In the genomic region with DNA sequence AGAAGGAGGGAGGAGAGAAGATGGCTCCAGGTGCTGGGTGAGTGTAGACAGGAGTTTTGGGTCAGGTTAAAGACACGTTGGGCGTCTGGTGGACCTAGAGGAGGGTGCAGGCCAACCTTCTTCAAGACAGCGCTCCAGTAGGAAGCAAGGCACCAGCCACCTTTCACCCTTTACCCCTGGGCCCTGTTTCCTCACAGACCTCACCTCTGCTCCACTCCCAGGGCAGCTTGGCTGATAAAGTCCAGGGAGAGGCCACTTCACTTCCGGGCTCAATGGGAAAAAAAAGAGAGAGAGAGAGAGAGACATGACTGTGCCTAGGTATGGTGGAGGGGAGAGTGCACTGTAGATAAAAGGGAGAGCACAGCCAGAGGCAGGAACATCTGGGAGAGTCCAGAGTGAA, we compare ENCODE assay signal across 30 mouse cellular contexts. TPM values are rescaled to one million over a fixed set of nuclear protein-coding genes. Genes with fewer than 3 reads are reported as not detected.
DNase-seq lines count a peak whose midpoint lies in the region; ATAC-seq and TF ChIP-seq lines count a peak whose summit lies in the region.
"Had no signal": no experiment of that assay in that cellular context is flagged by ENCODE, and none has a peak within 500 bp of the region (broad histone marks: within the 10 kb centered on the region; RNA-seq: fewer than 3 reads in every experiment).

No protein-coding gene starts in this region.

- whole genome bisulfite sequencing in heart, embryonic 10.5 days: 42% methylated on average over 4 of the region's 4 CpGs
- WGBS in liver, embryonic 13.5 days (ENCODE audit: insufficient replicate concordance): 52% methylated on average over 4 of the region's 4 CpGs
- WGBS in kidney, embryonic 14.5 days: 81% methylated on average over 4 of the region's 4 CpGs

- H3K9me3 ChIP-seq in heart, embryonic 10.5 days: no peaks in the 10 kb centered on the region
- no peaks in the 10 kb centered on the region for H3K9me3 ChIP-seq in E14TG2a.4 (ENCODE audit: low read length)
- no peaks in the 10 kb centered on the region for H3K9me3 ChIP-seq in liver, embryonic 13.5 days (replicated peaks)
- H3K9me3 ChIP-seq in kidney, embryonic 14.5 days (ENCODE audit: control insufficient read depth, low read length): no peaks in the 10 kb centered on the region
- H3K9me3 ChIP-seq: limb, embryonic 10.5 days; liver, embryonic 15.5 days; midbrain, embryonic 13.5 days; neural tube, embryonic 13.5 days had no signal

- DNase-seq in heart, embryonic 10.5 days (ENCODE audit: low spot score): peak; percentile 65
- no peak for DNase-seq in heart, adult 18-20 months
- DNase-seq in ZHBTc4 (ENCODE audit: low read depth, low spot score): peak; percentile 32
- DNase-seq in liver, embryonic 13.5 days: no peak
- no peak for DNase-seq in left cerebral cortex, adult 9 months (ENCODE audit: low spot score in 2 of 2)
- DNase-seq: adrenal gland, postnatal 36 days; cerebellum, adult 18-20 months; cerebellum, postnatal 25 days; embryo, embryonic 11 days; heart, adult 2 months; kidney, postnatal 25 days; spleen, adult 18-20 months; thymus, postnatal 14 days had no signal

- no peaks in the 10 kb centered on the region for H3K27me3 ChIP-seq in heart, embryonic 10.5 days (ENCODE audit: insufficient read depth, poor library complexity, severe bottlenecking)
- no peaks in the 10 kb centered on the region for H3K27me3 ChIP-seq in E14TG2a.4 (ENCODE audit: insufficient read depth, low read length)
- H3K27me3 ChIP-seq in liver, embryonic 13.5 days: no peaks in the 10 kb centered on the region
- H3K27me3 ChIP-seq in kidney, embryonic 14.5 days (ENCODE audit: control insufficient read depth, insufficient read depth, low read length): no peaks in the 10 kb centered on the region
- H3K27me3 ChIP-seq: CH12.LX; liver, embryonic 15.5 days; midbrain, embryonic 13.5 days; neural tube, embryonic 13.5 days had no signal

- peaks cover 29% of the 10 kb centered on the region for H3K4me1 ChIP-seq in heart, embryonic 10.5 days
- peaks cover 79% of the 10 kb centered on the region for H3K4me1 ChIP-seq in E14TG2a.4 (replicated peaks; ENCODE audit: low read depth, low read length)
- H3K4me1 ChIP-seq in liver, embryonic 13.5 days (replicated peaks): 0 out of 2 replicates have a peak, but pooled peaks cover 3% of the 10 kb centered on the region
- H3K4me1 ChIP-seq in kidney, embryonic 14.5 days (ENCODE audit: control insufficient read depth, insufficient read depth, low read length): no peaks in the 10 kb centered on the region
- H3K4me1 ChIP-seq: liver, embryonic 15.5 days; midbrain, embryonic 13.5 days; neural tube, embryonic 13.5 days had no signal

- H3K27ac ChIP-seq in heart, embryonic 10.5 days: peak overlapping the region; percentile 56; the same call in 1 of the 2 replicates
- no peak overlapping the region for H3K27ac ChIP-seq in liver, embryonic 13.5 days
- no peak overlapping the region for H3K27ac ChIP-seq in kidney, embryonic 14.5 days (ENCODE audit: low read depth, low read length)
- H3K27ac ChIP-seq: forebrain, embryonic 10.5 days; heart, adult 2 months; hindbrain, embryonic 14.5 days; limb, embryonic 10.5 days; liver, embryonic 15.5 days; midbrain, embryonic 13.5 days; neural tube, embryonic 13.5 days had no signal

- no peak for TF ChIP-seq CTCF in E14TG2a.4 (conservative IDR thresholded peaks at IDR 0.05; ENCODE audit: low read length)

- H3K4me3 ChIP-seq in heart, embryonic 10.5 days: no peak overlapping the region
- peak overlapping the region; percentile 23; the same call in 1 of the 2 replicates for H3K4me3 ChIP-seq in E14TG2a.4 (replicated peaks; ENCODE audit: low read length)
- no peak overlapping the region for H3K4me3 ChIP-seq in liver, embryonic 13.5 days (replicated peaks)
- no peak overlapping the region for H3K4me3 ChIP-seq in kidney, embryonic 14.5 days (ENCODE audit: low read length)
- H3K4me3 ChIP-seq: forebrain, embryonic 10.5 days; heart, adult 2 months; limb, embryonic 10.5 days; liver, embryonic 15.5 days; midbrain, embryonic 13.5 days; neural tube, embryonic 13.5 days had no signal

- no peaks in the 10 kb centered on the region for H3K36me3 ChIP-seq in heart, embryonic 10.5 days
- no peaks in the 10 kb centered on the region for H3K36me3 ChIP-seq in E14TG2a.4 (ENCODE audit: insufficient read depth, low read length)
- H3K36me3 ChIP-seq in liver, embryonic 13.5 days: no peaks in the 10 kb centered on the region
- H3K36me3 ChIP-seq in kidney, embryonic 14.5 days (ENCODE audit: control insufficient read depth, insufficient read depth, low read length): no peaks in the 10 kb centered on the region
- H3K36me3 ChIP-seq: forebrain, embryonic 10.5 days; limb, embryonic 10.5 days; liver, embryonic 15.5 days; midbrain, embryonic 13.5 days; neural tube, embryonic 13.5 days had no signal

- ATAC-seq in liver, embryonic 13.5 days (ENCODE audit: low read depth): peak; percentile 43; the same call in 1 of the 2 replicates
- ATAC-seq in erythroid progenitor cell, adult 5-6 weeks (replicated peaks; ENCODE audit: low FRiP score, poor library complexity, severe bottlenecking): no peak
- no peak for ATAC-seq in kidney, embryonic 14.5 days (ENCODE audit: low FRiP score, low TSS enrichment)
- ATAC-seq: midbrain, embryonic 13.5 days had no signal

- H3K4me2 ChIP-seq in liver, embryonic 13.5 days: no peak overlapping the region
- H3K4me2 ChIP-seq in kidney, embryonic 14.5 days (replicated peaks; ENCODE audit: low read depth, low read length): no peak overlapping the region
- H3K4me2 ChIP-seq: hindbrain, embryonic 14.5 days; liver, embryonic 15.5 days; midbrain, embryonic 13.5 days; neural tube, embryonic 13.5 days had no signal

- H3K9ac ChIP-seq in liver, embryonic 13.5 days: no peak overlapping the region
- H3K9ac ChIP-seq in kidney, embryonic 14.5 days (ENCODE audit: low read depth, low read length): no peak overlapping the region
- H3K9ac ChIP-seq: hindbrain, embryonic 14.5 days; liver, embryonic 15.5 days; midbrain, embryonic 13.5 days; neural tube, embryonic 13.5 days had no signal

RNA-seq across cellular contexts. Expression of gene Flnb, which starts 10.0 kb away (rescaled TPM):
- 15.2 and 18.5 TPM in 2 replicates for polyA plus RNA-seq in heart, embryonic 10.5 days (2016; fragmentation: Nextera tagmentation; extraction: Ambion mirVana)
- 10 to 100 TPM; 21.8 to 22.6 TPM for total RNA-seq in heart, adult 18-20 months (2021)
- 2.9 and 3.8 TPM in 2 replicates for polyA plus RNA-seq in liver, embryonic 13.5 days (2015; fragmentation: Nextera tagmentation; extraction: Ambion mirVana)
- total RNA-seq in erythroid progenitor cell, adult 5-6 weeks (2015; ENCODE audit: low replicate concordance): 1.4 and 1.7 TPM in 2 replicates
- total RNA-seq in erythroid progenitor cell, adult 5-6 weeks (2017; ENCODE audit: low replicate concordance): 0.64 and 1.2 TPM in 2 replicates
- polyA plus RNA-seq in kidney, embryonic 14.5 days (2014; fragmentation: Nextera tagmentation; extraction: Ambion mirVana): 12.7 and 25.7 TPM in 2 replicates

RNA-seq across cellular contexts. Expression of gene Gm26661, which starts 16.3 kb away (rescaled TPM):
- polyA plus RNA-seq in heart, embryonic 10.5 days (2016; fragmentation: Nextera tagmentation; extraction: Ambion mirVana): not detected in 2 replicates
- not detected for total RNA-seq in heart, adult 18-20 months (2021)
- not detected in 2 replicates for polyA plus RNA-seq in liver, embryonic 13.5 days (2015; fragmentation: Nextera tagmentation; extraction: Ambion mirVana)
- total RNA-seq in erythroid progenitor cell, adult 5-6 weeks (2015; ENCODE audit: low replicate concordance): not detected in 2 replicates
- total RNA-seq in erythroid progenitor cell, adult 5-6 weeks (2017; ENCODE audit: low replicate concordance): not detected in 2 replicates
- polyA plus RNA-seq in kidney, embryonic 14.5 days (2014; fragmentation: Nextera tagmentation; extraction: Ambion mirVana): not detected in 2 replicates
- total RNA-seq: adrenal gland, postnatal 36 days; CH12.LX; gastrocnemius, adult 8-10 months; heart, adult 2 months; left cerebral cortex, adult 18-20 months; megakaryocyte, adult 5-6 weeks had no signal
- polyA plus RNA-seq: embryonic facial prominence, embryonic 14.5 days; forebrain, embryonic 10.5 days; heart, adult 2 months; heart, postnatal 0 days; hindbrain, embryonic 14.5 days; intestine, embryonic 14.5 days; limb, embryonic 10.5 days; liver, embryonic 15.5 days; lung, postnatal 0 days; midbrain, embryonic 13.5 days; neural tube, embryonic 13.5 days had no signal

Comparison
In these comparisons a context has a peak if more than half of its experiments do, and no peak if none do; other contexts are left out.
1. DNase-seq: peak in heart, embryonic 10.5 days (single experiment) and ZHBTc4 (single experiment); none in heart, adult 18-20 months (0 of 2), liver, embryonic 13.5 days (single experiment) and left cerebral cortex, adult 9 months (0 of 2).